Mouse (Mus musculus): ENCODE results near the gene Ambra1.

The Ambra1 gene

GRCm38 (mm10) chr2:91934826-91935525 is 205.0 kb downstream of the Ambra1 start:
- no peak for DNase-seq (ENCODE audit: low read depth, low spot score)

- no peak for DNase-seq (ENCODE audit: low read depth, low spot score)
Measured at GRCm38 (mm10) chr2:91936154-91936553, 206.2 kb downstream of the Ambra1 start.

- DNase-seq (ENCODE audit: low read depth, low spot score) = no peak
Measured at GRCm38 (mm10) chr2:91939303-91939935, 209.5 kb downstream of the Ambra1 start.

GRCm38 (mm10) chr2:91942356-91942755 is 212.4 kb downstream of the Ambra1 start:
- DNase-seq (ENCODE audit: low read depth, low spot score) = peak; percentile 29

GRCm38 (mm10) chr2:91944170-91944950 is 214.4 kb downstream of the Ambra1 start:
- peak; percentile 75 for DNase-seq (ENCODE audit: low read depth, low spot score)

GRCm38 (mm10) chr2:91945483-91945882 is 215.5 kb downstream of the Ambra1 start, which contains the start of gene Gm9821:
Gene Gm9821, plus strand, starts transcription at chr2:91945703.
- DNase-seq (ENCODE audit: low read depth, low spot score) = no peak

GRCm38 (mm10) chr2:91946836-91947235 is 216.9 kb downstream of the Ambra1 start:
- no peak for DNase-seq (ENCODE audit: low read depth, low spot score)

GRCm38 (mm10) chr2:91947397-91948150 is 217.6 kb downstream of the Ambra1 start:
- DNase-seq (ENCODE audit: low read depth, low spot score) = no peak

GRCm38 (mm10) chr2:91948151-91948509 is 218.2 kb downstream of the Ambra1 start:
- DNase-seq (ENCODE audit: low read depth, low spot score) = no peak

GRCm38 (mm10) chr2:91948792-91949241 is 218.9 kb downstream of the Ambra1 start:
- no peak for DNase-seq (ENCODE audit: low read depth, low spot score)

- DNase-seq (ENCODE audit: low read depth, low spot score) = no peak
Measured at GRCm38 (mm10) chr2:91949411-91950274, 219.7 kb downstream of the Ambra1 start.

- DNase-seq (ENCODE audit: low read depth, low spot score) = peak; percentile 63
Measured at GRCm38 (mm10) chr2:91950275-91951085, 220.5 kb downstream of the Ambra1 start.

GRCm38 (mm10) chr2:91953825-91954224 is 223.9 kb downstream of the Ambra1 start:
- DNase-seq (ENCODE audit: low read depth, low spot score) = no peak

GRCm38 (mm10) chr2:91955121-91955591 is 225.2 kb downstream of the Ambra1 start:
- DNase-seq (ENCODE audit: low read depth, low spot score) = no peak

- no peak for DNase-seq (ENCODE audit: low read depth, low spot score)
Measured at GRCm38 (mm10) chr2:91955875-91956274, 225.9 kb downstream of the Ambra1 start.

GRCm38 (mm10) chr2:91957096-91957495 is 227.2 kb downstream of the Ambra1 start:
- no peak for DNase-seq (ENCODE audit: low read depth, low spot score)

- no peak for DNase-seq (ENCODE audit: low read depth, low spot score)
Measured at GRCm38 (mm10) chr2:91958049-91958448, 228.1 kb downstream of the Ambra1 start.

- DNase-seq (ENCODE audit: low read depth, low spot score) = peak; percentile 67
Measured at GRCm38 (mm10) chr2:91958701-91959457, 228.9 kb downstream of the Ambra1 start.

All from R1 (cell line).